Mouse (Mus musculus) G1E (cell line): ENCODE measurements at regions not wholly inside any gene's neighbourhood (a gene's known extent, or its start where the extent isn't known, plus 50 kb on each side); places are given as distances from the start of the nearest gene placed in this dataset.

Experiments
- ATAC-seq: 2 replicates; pipeline ENCODE4 v1.8.0; 2016; ENCODE audit warnings: mild to moderate bottlenecking; ENCODE audit not compliant: insufficient number of reproducible peaks, poor library complexity, low FRiP score, severe bottlenecking; ENCODE audit errors: extremely low read depth
- DNase-seq: peaks from one replicate; pipeline ENCODE4 v3.0.0; 2012; ENCODE audit warnings: low spot score
- H3K27me3 ChIP-seq: 2 replicates; pipeline ENCODE4 v1.6.1; 2012; ENCODE audit warnings: mild to moderate bottlenecking, low read length, inconsistent platforms; ENCODE audit not compliant: insufficient read depth
- H3K36me3 ChIP-seq: replicated peaks from 2 replicates; pipeline ENCODE3; 2012; ENCODE audit warnings: mild to moderate bottlenecking, inconsistent platforms
- H3K4me1 ChIP-seq: 2 replicates; pipeline ENCODE4 v1.6.1; 2012; ENCODE audit warnings: low read depth, low read length, inconsistent platforms, mixed read lengths; ENCODE audit not compliant: insufficient read depth
- H3K4me3 ChIP-seq: 2 replicates; pipeline ENCODE4 v1.5.1; 2012; ENCODE audit warnings: low read depth, mild to moderate bottlenecking, inconsistent platforms, low read length, moderate library complexity, mixed read lengths
- H3K9me3 ChIP-seq: replicated peaks from 2 replicates; pipeline ENCODE4 v1.6.1; 2012; ENCODE audit warnings: inconsistent platforms
- CTCF ChIP-seq: IDR thresholded peaks from 2 replicates; pipeline ENCODE4 v1.5.1; 2012; ENCODE audit warnings: low read depth, low read length, inconsistent platforms, mixed read lengths
- GATA1 ChIP-seq: IDR thresholded peaks from 2 replicates; pipeline ENCODE4 v1.6.1; 2012; ENCODE audit warnings: borderline replicate concordance, low read length, inconsistent platforms, mixed read lengths
- GATA2 ChIP-seq: IDR thresholded peaks from 2 replicates; pipeline ENCODE4 v1.6.1; 2012; ENCODE audit warnings: low read depth, low read length, inconsistent platforms, borderline replicate concordance
- POLR2AphosphoS5 ChIP-seq: IDR thresholded peaks from 2 replicates; pipeline ENCODE4 v1.6.1; 2012; ENCODE audit warnings: low read depth, low read length, inconsistent platforms; ENCODE audit not compliant: insufficient replicate concordance
- TAL1 ChIP-seq: conservative IDR thresholded peaks from 2 replicates; pipeline ENCODE4 v1.6.1; 2012; ENCODE audit warnings: low read depth, low read length, inconsistent platforms, mixed read lengths

- Histone ChIP-seq H3K4me3 (no peak overlapping the region; the same call in 1 of the 2 replicates), H3K9me3 (no peaks in the 10 kb centered on the region; the same call in 1 of the 2 replicates), H3K36me3 (no peaks in the 10 kb centered on the region), H3K4me1 (peaks cover 67% of the 10 kb centered on the region), H3K27me3 (no peaks in the 10 kb centered on the region; the same call in 1 of the 2 replicates)
- no peak for TF ChIP-seq TAL1
- no peak for TF ChIP-seq GATA1
- peak; percentile 63 for TF ChIP-seq CTCF
- TF ChIP-seq POLR2AphosphoS5: no peak
- ATAC-seq (no peak), DNase-seq (peak; percentile 37)
Measured at GRCm38 (mm10) chr6:31639460-31639859, 75.7 kb upstream of the Podxl start.

GRCm38 (mm10) chr6:31638434-31639220, 74.8 kb upstream of the Podxl start:
- Histone ChIP-seq H3K4me1 (peaks cover 64% of the 10 kb centered on the region), H3K27me3 (no peaks in the 10 kb centered on the region; the same call in 1 of the 2 replicates), H3K36me3 (no peaks in the 10 kb centered on the region), H3K4me3 (no peak overlapping the region; the same call in 1 of the 2 replicates), H3K9me3 (no peaks in the 10 kb centered on the region; the same call in 1 of the 2 replicates)
- ATAC-seq (no peak), DNase-seq (no peak)
- TF ChIP-seq POLR2AphosphoS5: no peak
- no peak for TF ChIP-seq GATA2

- H3K4me3 ChIP-seq: no peak overlapping the region
- ATAC-seq (no peak), DNase-seq (no peak)
- no peak for TF ChIP-seq TAL1
- 0 out of 2 replicates have a peak, but pooled peaks have one; percentile 20 for TF ChIP-seq CTCF
- H3K36me3 ChIP-seq: no peaks in the 10 kb centered on the region
- peaks cover 62% of the 10 kb centered on the region for H3K4me1 ChIP-seq
- no peaks in the 10 kb centered on the region for H3K9me3 ChIP-seq
- H3K27me3 ChIP-seq: no peaks in the 10 kb centered on the region; the same call in 1 of the 2 replicates
Measured at GRCm38 (mm10) chr6:31637371-31638052, 73.7 kb upstream of the Podxl start.

- DNase-seq: no peak
- Histone ChIP-seq H3K4me1 (peaks cover 61% of the 10 kb centered on the region), H3K36me3 (no peaks in the 10 kb centered on the region), H3K4me3 (no peak overlapping the region), H3K27me3 (no peaks in the 10 kb centered on the region; the same call in 1 of the 2 replicates), H3K9me3 (no peaks in the 10 kb centered on the region)
- no peak for ATAC-seq
- TF ChIP-seq TAL1: no peak
- TF ChIP-seq POLR2AphosphoS5: no peak
- no peak for TF ChIP-seq GATA1
- TF ChIP-seq CTCF: no peak
- no peak for TF ChIP-seq GATA2
Measured at GRCm38 (mm10) chr6:31636954-31637353, 73.2 kb upstream of the Podxl start.

GRCm38 (mm10) chr6:31632485-31632884, 68.7 kb upstream of the Podxl start:
- H3K36me3 ChIP-seq: peaks cover 6% of the 10 kb centered on the region
- no peak overlapping the region for H3K4me3 ChIP-seq
- TF ChIP-seq POLR2AphosphoS5 (no peak), CTCF (no peak), GATA1 (no peak)
- H3K27me3 ChIP-seq: no peaks in the 10 kb centered on the region; the same call in 1 of the 2 replicates
- ATAC-seq: no peak
- DNase-seq: no peak
- peaks cover 58% of the 10 kb centered on the region for H3K4me1 ChIP-seq
- H3K9me3 ChIP-seq: no peaks in the 10 kb centered on the region

GRCm38 (mm10) chr6:31630009-31630408, 66.2 kb upstream of the Podxl start:
- Histone ChIP-seq H3K4me3 (no peak overlapping the region), H3K27me3 (no peaks in the 10 kb centered on the region), H3K36me3 (peaks cover 9% of the 10 kb centered on the region), H3K9me3 (no peaks in the 10 kb centered on the region), H3K4me1 (peaks cover 68% of the 10 kb centered on the region)
- no peak for DNase-seq
- TF ChIP-seq CTCF: no peak
- no peak for TF ChIP-seq POLR2AphosphoS5
- TF ChIP-seq GATA2: no peak
- no peak for TF ChIP-seq GATA1
- no peak for TF ChIP-seq TAL1
- no peak for ATAC-seq
